Mouse (Mus musculus) urinary bladder, postnatal 36 days (tissue): ENCODE measurements around the gene Apol11b.
"Not testable (repeated sequence)": the region's sequence is repeated elsewhere in the genome, so short reads cannot be mapped to it uniquely, and the experiment has no call there.

Experiments used
- DNase-seq, 2 experiments: peaks; one replicate each; pipeline ENCODE4 v3.0.0; 2022; ENCODE audit warnings: low spot score in 2 of 2, mixed read lengths in 1 of 2

The Apol11b gene

DNA sequence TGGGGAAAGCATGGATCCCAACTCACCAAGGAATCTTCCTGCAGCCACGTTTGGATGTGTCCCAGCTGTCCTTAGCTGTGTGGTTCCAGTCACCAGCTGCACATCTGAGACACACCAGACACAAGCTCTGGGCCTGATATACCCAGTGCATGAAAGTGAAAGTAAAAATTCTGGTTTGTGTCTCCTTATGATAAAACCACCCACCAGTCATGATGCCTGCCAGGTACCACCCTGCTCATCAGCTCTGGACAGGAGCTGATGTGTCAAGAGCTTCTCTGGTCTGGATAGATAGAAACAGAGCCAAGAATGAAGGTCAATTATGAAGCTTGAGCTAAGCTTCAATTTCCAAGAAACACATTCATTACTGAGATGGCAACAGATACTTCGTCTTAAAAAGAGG lies at the start of gene Apol11b:
Gene Apol11b (minus strand): TSS at position 111 of the 400 bp plus-strand sequence.
- not testable (repeated sequence) for DNase-seq

DNA sequence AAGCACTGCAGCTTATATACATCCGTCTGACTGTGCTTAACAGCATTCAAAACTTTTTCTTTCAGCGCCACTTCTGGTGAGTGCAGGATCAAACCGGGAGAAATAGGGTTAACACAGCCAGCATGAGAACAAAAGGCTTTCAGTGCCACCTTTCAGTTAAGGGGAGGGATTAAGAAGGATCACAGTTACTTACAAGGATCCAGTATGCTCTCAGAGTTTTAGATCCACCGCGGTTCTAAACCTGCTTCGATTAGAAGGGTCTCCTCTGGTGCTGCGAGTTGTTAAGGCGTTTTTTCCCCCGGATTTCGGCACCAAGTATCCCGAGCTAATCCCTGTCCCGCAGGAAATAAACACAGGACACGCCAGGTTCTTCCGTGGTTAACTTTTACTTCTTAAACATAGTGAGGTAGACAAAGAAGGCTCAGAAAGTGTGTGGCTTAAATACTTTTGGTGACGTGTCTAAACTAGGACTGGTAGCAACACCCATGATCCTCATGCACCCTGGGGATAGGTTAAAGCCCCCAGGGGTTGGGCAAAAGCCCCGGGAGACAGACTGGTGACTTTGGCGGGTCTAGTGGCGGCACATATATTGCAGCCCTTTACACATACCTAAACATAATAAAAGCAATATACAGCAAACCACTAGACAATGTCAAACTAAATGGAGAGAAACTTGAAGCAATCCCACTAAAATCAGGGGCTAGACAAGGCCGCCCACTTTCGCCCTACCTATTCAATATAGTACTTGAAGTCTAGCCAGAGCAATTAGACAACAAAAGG lies 48.6 kb upstream of the Apol11b start:
- DNase-seq: not testable (repeated sequence)

DNA sequence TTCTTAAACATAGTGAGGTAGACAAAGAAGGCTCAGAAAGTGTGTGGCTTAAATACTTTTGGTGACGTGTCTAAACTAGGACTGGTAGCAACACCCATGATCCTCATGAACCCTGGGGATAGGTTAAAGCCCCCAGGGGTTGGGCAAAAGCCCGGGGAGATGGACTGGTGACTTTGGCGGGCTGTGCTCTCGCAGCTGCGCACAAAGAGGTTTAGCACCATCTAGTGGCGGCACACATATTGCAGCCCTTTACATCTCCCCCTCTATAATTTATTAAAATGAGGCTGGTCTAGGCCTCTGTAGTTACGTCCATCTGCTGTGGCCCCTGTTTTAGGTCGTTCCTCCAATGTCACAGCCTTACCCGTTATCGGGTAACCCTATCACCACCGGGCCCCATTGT lies 40.9 kb upstream of the Apol11b start:
- peak; percentile 8 to 13 for DNase-seq

DNA sequence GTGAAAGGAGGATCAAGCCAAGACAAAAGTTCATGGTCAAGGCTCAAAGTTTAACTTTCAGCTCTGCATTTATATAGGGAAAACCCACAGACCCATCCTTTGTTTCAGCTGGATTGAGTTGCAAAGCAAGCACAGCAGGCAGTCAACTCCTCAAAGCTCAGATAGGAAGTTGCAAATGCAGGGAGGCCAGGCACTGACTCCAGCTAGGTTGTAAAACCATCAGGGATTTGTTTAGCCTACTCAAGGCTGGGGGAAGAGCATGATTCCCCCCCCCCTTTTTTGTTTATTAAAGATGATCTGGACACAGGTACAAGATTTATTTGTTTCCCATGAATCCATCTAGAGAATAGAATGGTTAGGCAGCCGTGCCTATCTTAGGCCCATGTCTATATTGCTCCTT lies 31.0 kb upstream of the Apol11b start:
- DNase-seq: not testable (repeated sequence)

- DNase-seq: not testable (repeated sequence)
These were observed 18.8 kb upstream of the Apol11b start for GRCm38 (mm10) chr15:77661841-77662240.

DNA sequence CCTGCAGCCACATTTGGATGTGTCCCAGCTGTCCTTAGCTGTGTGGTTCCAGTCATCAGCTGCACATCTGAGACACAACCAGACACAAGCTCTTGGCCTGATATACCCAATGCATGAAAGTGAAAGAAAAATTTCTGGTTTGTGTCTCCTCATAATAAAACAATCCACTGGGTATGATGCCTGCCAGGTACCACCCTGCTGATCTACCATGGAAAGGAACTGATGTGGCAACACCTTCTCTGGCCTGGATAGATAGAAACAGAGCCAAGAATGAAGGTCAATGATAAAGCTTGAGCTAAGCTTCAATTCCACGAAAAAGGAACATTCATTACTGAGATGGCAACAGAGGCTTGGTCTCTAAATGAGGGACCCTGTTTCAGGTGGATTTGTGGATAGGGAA lies 16.7 kb upstream of the Apol11b start:
- DNase-seq: not testable (repeated sequence)

DNA sequence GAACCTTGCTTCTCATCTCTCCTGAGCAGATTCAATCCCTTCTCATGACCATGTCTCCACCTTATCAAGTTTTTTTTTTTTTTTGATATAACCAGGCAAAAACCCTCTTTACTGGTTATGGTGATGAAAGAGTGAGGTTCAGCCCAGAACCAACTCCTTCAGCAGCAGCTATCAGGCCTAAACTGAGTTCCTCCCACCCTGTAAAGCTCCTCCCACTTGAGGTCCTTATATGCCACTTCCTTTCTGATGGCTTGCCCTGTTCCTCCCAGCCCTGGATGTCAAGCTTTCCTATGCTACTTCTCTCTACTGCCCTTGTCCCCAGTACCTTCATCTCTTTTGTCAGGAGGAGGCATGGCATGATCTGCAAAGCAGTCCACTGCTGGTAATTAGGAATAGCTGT lies 8.1 kb upstream of the Apol11b start:
- DNase-seq: not testable (repeated sequence)

DNA sequence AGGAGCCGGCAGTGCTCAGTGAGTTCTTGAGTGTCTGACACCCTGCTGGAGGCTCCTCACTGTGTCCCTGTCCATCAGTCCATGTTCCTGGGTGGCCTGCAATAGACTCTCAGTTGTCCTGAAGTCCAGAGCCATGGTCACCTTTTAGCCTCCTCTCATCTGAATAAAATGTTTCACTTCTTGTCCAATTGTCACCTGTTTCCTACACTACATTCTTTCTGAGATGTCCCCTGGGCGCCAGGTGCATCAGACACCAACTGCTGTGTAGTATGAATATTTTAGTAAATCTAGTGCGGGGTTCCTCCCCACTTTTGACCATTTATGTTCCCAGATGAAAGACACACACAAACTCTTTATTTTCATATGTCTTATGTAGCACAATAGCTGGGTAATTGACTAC lies 13.3 kb downstream of the Apol11b start:
- not testable (repeated sequence) for DNase-seq

DNA sequence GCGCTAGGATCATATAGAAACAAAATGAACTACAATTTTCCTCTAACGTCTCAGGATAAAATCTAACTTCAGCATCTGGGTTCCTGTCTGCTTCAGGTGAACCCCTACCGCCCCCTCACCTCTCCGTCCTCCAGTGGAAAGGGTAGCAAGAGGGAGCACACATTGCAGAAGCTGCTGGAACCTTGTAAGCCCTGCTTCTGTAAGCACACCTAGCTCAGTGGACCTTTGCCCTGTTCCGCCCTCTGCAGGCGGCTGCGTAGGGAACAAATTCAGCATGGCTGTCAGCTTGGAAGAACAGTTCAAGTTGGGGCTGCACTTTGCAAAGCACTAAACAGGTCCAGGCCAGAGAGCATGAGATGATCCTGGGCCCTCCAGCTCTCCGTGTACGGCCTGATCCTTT lies 14.4 kb downstream of the Apol11b start:
- DNase-seq: not testable (repeated sequence)

- DNase-seq: not testable (repeated sequence)
These were observed 16.6 kb downstream of the Apol11b start for GRCm38 (mm10) chr15:77626471-77626870.

- no peak for DNase-seq
These were observed 18.4 kb downstream of the Apol11b start for GRCm38 (mm10) chr15:77624710-77625109.

- no peak for DNase-seq
These were observed 37.0 kb downstream of the Apol11b start for GRCm38 (mm10) chr15:77606069-77606468.

GRCm38 (mm10) chr15:77598958-77599357 lies 44.1 kb downstream of the Apol11b start, which contains the start of gene Gm36245:
TSS of gene Gm36245 (plus strand) at chr15:77599258.
- no peak for DNase-seq

GRCm38 (mm10) chr15:77598429-77598828 lies 44.7 kb downstream of the Apol11b start:
- DNase-seq: no peak

GRCm38 (mm10) chr15:77595961-77596360 lies 47.1 kb downstream of the Apol11b start, which contains the start of gene Apol10b:
TSS of gene Apol10b (minus strand) at chr15:77596125.
- no peak for DNase-seq

DNA sequence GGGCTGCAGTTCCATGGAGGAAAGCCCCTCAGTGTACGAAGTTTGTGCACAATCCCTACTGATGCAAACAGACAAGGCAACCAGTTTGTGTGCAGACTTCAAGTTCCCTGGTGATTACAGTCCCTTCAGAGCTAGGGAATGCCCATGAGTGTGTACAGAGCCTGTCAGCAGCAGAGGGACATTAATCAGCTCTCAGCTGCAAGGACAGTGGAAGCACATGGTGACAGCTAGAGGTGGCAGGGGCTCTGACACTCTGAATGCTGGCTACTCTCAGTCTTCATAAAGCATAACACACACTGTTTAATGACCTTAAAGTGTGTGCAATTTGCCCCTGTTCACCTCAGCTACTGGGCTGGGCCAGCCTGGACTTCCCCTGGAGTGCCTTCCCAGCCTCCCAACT lies 49.5 kb downstream of the Apol11b start:
- no peak for DNase-seq

GRCm38 (mm10) chr15:77590881-77591280 lies 52.2 kb downstream of the Apol11b start:
- no peak for DNase-seq

GRCm38 (mm10) chr15:77588981-77589380 lies 54.1 kb downstream of the Apol11b start:
- DNase-seq: no peak

DNA sequence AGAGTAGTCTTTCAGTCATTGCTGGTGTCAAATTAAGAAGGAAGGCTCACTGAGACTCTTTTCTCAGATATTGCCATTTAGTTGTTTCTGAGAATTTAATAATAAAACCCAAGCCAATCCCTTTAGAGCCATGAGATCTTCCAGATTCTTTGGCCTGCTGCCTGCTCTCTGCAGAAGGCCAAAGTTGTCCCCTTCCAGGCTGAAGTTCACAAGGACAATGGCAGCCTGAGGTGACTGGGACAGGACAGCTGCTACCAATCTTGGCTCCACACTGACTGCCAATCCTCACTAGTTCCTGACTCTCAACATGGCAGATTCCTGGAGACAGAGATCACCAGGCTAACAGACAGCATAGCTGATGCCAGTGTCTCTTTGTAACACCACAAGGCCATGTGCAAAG lies 56.1 kb downstream of the Apol11b start:
- no peak for DNase-seq
